Mouse (Mus musculus) common myeloid progenitor, adult 5-6 weeks (primary cell): Measurements from ENCODE around the gene Mecr. TPM values are rescaled to one million over a fixed set of nuclear protein-coding genes. Genes with fewer than 3 reads are reported as not detected.
"Not testable (repeated sequence)": the region's sequence is repeated elsewhere in the genome, so short reads cannot be mapped to it uniquely, and the experiment has no call there.

ENCODE experiments used
- ATAC-seq: replicated peaks from 2 replicates; pipeline ENCODE4 v1.8.0; 2016; ENCODE audit warnings: low read depth, mild to moderate bottlenecking, moderate TSS enrichment, inconsistent platforms; ENCODE audit not compliant: poor library complexity, severe bottlenecking
- total RNA-seq: library from RNA; stranded (forward); fragments of 200-1000, 187-1606 nt; gene quantifications from 2 replicates; pipeline ENCODE4 v1.2.3, GENCODE M21; 2017

Gene Mecr
- total RNA-seq, result 26.5 and 26.8 TPM in 2 replicates

DNA sequence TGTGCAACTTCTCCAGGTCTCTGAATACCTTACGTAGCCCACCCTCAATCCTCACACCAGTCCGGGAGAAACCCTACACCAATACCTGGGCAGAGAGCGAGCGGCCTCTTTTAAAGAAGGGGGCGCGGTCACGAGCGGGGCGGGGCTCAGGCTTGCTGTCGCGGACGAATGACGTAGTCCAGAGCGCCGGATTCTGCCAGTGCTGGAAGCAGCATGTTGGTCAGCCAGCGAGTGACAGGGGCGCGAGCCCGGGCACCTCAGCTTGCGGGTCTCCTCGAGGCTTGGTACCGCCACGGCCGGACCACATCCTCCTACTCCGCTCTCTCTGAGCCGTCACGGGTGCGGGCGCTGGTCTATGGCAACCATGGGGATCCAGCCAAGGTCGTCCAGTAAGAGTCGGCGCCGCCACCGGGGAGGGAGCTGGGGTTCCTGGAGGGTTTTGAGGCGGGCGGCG is at the start of gene Mecr:
Gene Mecr, plus strand, starts transcription at position 181 of the 454 bp plus-strand sequence.
- ATAC-seq, result peak; percentile 96

GRCm38 (mm10) chr4:131796312-131797080 is 46.8 kb upstream of the Mecr start:
- ATAC-seq, result no peak

DNA sequence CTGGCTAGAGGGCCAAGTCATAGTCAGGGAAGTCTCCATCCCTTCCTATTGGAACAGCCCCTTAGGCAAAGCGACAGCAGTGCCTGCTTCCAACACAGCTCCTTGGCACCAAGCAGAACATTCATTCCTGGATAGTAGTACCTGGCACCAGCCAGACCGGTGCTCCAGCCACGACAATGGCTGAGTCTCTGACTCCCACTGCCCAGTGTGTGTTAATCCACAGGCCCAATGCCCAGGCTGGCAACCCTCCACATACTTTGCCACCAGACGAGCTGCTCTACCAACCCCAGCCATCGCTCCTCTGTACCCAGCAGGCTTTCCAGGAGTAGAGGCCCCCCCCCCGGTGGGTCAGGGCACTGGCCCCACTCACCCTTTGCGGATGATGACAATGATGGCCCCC is 45.8 kb upstream of the Mecr start:
- ATAC-seq, result no peak

- ATAC-seq, result no peak
Observed at GRCm38 (mm10) chr4:131797920-131798319, 45.4 kb upstream of the Mecr start.

GRCm38 (mm10) chr4:131798968-131799367 is 44.3 kb upstream of the Mecr start:
- ATAC-seq, result no peak

DNA sequence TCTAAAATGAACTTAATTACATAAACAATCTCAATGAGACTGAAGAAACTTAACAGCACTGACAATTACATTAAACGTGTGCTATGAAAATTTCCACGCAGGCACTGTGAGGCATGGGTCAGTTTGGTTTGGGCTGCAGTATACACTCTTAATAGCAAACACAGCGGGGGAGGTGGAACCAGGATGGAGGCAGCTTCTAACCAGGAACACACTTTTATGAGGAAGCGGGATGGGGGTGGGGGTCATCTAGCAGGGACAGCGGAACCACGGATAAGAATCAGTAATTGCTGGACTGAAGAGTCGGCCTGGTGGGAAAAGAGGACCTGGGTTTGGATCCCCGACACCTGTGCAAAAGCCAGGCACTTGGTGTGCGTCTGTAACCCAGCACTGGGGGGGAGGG is 39.4 kb upstream of the Mecr start:
- no peak for ATAC-seq

DNA sequence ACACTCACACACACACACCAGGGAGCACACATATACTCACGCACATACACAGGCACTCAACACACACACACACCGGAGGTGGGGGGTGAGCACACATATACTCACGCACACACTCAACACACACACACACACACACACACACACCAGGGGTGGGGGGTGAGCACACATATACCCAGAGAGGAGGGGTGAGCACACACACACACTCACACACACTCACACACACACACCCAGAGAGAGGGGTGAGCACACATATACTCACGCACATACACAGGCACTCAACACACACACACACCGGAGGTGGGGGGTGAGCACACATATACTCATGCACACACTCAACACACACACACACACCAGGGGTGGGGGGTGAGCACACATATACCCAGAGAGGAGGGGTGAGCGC is 38.5 kb upstream of the Mecr start:
- ATAC-seq, result not testable (repeated sequence)

- ATAC-seq, result no peak
Observed at GRCm38 (mm10) chr4:131805255-131805654, 38.0 kb upstream of the Mecr start.

- no peak for ATAC-seq
Observed at GRCm38 (mm10) chr4:131812458-131812857, 30.8 kb upstream of the Mecr start.

DNA sequence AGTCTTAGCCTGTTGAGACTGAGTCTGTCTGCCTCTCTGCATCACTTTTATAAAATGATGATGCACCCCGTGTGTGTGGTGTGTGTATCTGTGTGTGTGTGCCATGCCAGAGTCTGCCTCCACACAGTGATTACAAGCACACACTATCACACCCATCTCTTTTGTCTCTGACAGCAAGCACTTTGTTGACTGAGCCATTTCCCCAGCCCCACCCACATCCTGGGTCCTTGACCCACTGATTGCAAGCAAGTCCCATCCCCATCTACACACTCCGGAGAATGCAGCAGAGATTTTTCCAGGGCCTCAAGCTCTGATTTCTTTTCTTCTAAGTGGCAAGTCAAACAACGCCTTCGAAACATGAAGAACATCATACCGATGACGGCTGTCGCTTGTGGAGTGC is 29.5 kb upstream of the Mecr start:
- no peak for ATAC-seq

GRCm38 (mm10) chr4:131814869-131815268 is 28.4 kb upstream of the Mecr start:
- ATAC-seq, result no peak

- no peak for ATAC-seq
Observed at GRCm38 (mm10) chr4:131815774-131816173, 27.5 kb upstream of the Mecr start.

GRCm38 (mm10) chr4:131818926-131819325 is 24.3 kb upstream of the Mecr start:
- no peak for ATAC-seq

GRCm38 (mm10) chr4:131821161-131821731 is 22.0 kb upstream of the Mecr start:
- ATAC-seq, result no peak

DNA sequence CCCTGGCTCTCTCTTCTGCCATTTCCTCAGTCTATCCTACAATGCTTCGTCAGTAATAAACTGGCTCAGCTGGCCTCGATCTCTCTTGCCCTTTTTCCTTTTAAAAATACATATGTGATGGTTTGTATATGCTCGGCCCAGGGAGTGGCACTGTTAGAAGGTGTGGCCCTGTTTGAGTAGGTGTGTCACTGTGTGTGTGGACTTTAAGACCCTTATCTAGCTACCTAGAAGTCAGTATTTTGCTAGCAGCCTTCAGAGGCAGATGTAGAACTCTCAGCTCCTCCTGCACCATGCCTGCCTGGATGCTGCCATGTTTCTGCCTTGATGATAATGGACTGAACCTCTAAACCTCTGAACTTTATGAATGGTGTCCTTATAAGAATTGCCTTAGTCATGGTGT is 20.7 kb upstream of the Mecr start:
- ATAC-seq, result no peak

GRCm38 (mm10) chr4:131824939-131825338 is 18.3 kb upstream of the Mecr start:
- ATAC-seq, result no peak

GRCm38 (mm10) chr4:131825830-131826229 is 17.4 kb upstream of the Mecr start:
- ATAC-seq, result peak; percentile 84

DNA sequence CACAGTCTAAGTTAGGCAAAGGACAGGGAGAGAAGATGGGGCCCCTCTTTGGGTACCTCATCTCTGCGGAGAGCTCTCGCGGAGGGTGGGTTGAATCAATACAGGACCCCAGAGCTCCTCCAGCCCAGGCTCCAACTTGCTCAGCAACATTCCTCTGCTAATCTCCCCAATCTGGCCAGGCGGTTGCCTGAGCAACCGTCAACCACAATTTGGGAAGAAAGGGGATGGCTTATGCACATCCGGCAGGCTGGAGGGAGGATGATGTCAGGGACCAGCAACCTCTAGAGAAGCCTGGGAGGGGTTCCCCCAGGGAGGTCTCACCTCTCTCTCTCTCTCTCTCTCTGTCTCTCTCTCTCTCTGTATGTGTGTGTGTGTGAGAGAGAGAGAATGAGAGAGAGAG is 16.4 kb upstream of the Mecr start:
- ATAC-seq, result no peak

DNA sequence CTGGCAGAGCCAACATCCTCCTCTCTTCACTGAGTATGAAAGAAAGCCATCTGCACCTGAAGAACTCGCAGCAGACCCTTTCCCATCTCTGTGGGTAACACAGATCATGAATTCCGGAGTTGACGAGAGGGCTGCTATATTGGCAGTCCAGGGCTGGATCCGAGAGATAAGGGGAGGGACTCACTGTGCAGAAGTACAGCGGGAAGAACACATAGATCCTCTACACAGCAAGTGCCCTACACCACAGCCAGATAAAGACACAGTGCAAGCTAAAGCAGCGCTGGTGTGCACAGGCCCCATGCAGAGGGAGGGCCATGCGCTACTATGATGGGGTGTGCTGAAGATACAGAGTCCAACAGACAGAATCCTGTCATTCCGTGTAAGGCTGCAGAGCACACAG is 14.1 kb upstream of the Mecr start:
- no peak for ATAC-seq

DNA sequence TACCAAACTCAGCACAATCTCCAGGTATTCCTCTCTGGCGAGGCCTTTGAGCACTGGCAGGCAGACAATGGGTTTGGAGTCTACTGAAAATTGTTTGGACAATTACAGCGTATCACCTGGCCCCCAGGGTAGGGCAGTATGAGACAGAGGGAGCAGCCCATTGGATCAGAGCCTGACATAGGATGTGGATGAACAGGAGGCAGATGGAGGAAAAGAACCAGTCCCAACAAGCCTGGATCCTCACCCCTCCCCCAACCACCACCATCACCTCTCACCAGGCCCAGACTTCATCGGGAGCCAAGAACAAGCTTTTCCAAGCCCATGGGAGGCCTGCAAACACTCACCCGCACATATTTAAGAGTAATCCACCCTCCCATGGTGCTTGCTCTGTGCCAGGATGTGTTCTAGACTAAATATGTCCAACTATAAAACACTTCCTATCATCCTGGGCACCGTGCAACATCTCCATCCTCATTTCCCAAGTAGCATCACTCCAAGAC is 11.7 kb upstream of the Mecr start:
- no peak for ATAC-seq

DNA sequence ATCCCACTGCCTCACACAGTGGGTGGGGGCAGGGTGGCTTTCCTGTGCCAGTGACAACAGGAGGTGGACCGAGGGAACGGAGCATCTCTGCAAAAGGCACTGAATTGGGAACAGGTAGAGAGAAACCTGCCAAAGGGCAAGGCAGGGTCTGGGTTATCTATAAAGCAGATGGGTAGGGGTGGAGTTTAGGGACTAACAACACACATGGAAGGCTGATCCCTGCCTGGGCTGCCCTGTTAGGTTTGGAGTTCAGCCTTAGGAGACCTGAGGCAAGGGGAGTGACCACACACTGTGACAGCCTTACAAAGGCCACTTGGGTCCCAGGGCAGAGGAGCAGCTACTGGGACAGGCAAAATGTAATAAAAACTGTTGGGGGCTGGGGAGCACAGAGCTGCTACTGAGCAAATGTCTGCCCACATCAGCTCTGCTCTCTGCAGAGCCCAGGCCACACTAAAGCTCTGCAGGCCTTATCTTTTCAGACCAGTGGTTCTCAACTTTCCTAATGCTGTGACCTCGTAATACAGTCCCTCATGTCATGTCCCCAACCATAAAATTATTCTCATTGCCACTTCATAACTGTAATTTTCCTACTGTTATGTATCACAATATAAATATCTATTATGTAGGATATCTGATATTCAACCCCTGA is 10.4 kb upstream of the Mecr start:
- ATAC-seq, result no peak
